Mouse (Mus musculus): ENCODE measurements at regions not wholly inside any gene's neighbourhood (a gene's known extent, or its start where the extent isn't known, plus 50 kb on each side); places are given as distances from the start of the nearest gene placed in this dataset.

DNA sequence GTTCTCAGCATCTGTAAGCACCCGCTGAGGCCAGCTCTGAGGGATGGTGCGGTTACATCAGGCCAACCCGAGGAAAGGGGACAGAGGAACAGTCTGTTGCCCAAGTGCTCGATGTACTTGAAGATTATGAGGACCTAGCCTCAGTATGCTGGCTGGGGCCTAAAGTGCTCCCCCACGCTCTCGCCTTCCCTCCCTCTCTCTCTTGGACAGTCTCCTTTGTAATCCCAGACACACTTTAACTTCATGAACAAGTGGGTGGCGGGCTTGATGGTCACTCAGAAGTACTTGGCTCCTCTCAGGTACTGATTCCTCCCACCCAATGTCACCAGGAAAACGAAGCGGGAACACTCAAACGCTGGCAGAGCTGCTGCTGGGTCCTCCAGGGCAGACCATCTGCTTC lies 93.1 kb downstream of the Vcpkmt start:
- TF ChIP-seq TAL1 (IDR thresholded peaks at IDR 0.05; ENCODE audit: low read length) (no peak), GATA1 (IDR thresholded peaks at IDR 0.05; ENCODE audit: low read length) (no peak)
